Mouse (Mus musculus): ENCODE measurements around the gene Dop1a.
"Not testable (repeated sequence)": the region's sequence is repeated elsewhere in the genome, so short reads cannot be mapped to it uniquely, and the experiment has no call there.

The Dop1a gene

DNA sequence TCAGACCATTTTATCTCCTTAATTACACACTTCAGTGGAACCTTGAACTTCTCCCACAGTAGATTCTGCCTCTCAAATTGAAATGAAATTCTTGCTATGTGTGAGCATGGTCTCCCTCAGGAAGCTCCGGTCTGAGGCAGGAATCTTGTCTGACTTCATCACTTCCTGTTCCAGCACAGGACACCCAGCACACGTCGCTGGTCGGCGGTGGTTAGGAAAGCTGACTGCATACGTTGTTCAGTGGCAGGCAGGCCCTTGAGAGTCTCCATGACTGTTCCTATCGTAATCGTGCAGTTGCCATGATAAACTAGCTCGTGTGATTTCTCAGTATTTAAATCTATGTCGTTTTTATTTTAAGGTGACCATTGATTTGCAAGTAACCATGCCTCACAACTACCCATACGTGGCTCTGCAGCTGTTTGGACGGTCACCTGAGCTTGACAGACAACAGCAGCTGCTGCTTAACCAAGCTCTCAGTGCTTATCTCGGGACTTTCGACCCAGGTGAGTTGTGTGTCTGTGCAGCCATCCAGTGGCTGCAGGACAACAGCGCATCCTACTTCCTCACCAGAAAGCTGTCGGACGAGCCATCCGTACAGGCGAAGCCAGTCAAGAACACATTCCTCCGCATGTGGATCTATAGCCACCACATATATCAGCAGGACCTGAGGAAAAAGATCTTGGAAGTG lies 106.8 kb downstream of the Dop1a start:
- DNase-seq (ENCODE audit: inconsistent age in 2 of 2, low spot score in 1 of 2), result peak in 1 of 2 experiments; percentile 74

DNA sequence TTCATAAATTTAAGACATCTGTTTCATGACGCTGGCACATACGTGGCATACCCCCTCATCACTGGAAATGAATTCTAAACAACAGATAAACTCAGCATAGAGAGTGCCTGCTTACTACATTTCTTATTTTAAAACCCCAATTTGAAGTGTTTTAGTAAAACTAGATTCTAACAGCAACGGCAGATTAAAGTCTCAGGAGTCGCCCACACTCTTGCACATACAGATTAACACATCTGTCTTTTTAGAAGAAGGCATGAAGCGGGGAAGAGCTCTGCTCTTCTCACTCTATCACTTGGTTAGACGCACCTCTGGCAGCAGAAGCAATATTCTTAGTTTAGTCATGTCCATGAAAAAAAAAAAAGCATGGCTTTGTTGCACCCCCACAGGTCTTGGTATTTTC lies 108.2 kb downstream of the Dop1a start:
- no peak for DNase-seq (ENCODE audit: inconsistent age in 2 of 2, low spot score in 1 of 2)

DNA sequence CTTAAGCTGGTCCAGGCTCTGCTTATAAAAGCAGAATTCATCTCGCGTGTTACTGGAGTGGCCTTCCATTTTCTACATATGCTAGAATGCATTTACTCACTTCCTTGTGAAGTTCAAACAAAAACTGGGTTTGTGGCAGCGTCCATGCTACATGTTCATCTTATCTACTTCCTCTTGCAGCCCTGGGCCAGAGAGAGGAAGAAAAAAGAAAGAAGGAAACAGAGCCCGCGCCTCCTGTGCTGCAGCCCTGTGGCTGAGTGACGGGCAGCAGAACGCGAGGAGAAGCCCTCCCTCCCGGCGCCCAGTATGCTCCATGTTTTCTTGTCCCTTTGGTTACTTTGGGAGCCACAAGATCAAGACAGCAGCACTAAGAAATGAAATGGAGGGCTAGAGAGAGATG lies 112.7 kb downstream of the Dop1a start:
- DNase-seq (ENCODE audit: inconsistent age in 2 of 2, low spot score in 1 of 2), result no peak

- DNase-seq (ENCODE audit: inconsistent age in 2 of 2, low spot score in 1 of 2), result peak; percentile 75 to 94
Observed at GRCm38 (mm10) chr9:86583740-86584139, 116.8 kb downstream of the Dop1a start.

DNA sequence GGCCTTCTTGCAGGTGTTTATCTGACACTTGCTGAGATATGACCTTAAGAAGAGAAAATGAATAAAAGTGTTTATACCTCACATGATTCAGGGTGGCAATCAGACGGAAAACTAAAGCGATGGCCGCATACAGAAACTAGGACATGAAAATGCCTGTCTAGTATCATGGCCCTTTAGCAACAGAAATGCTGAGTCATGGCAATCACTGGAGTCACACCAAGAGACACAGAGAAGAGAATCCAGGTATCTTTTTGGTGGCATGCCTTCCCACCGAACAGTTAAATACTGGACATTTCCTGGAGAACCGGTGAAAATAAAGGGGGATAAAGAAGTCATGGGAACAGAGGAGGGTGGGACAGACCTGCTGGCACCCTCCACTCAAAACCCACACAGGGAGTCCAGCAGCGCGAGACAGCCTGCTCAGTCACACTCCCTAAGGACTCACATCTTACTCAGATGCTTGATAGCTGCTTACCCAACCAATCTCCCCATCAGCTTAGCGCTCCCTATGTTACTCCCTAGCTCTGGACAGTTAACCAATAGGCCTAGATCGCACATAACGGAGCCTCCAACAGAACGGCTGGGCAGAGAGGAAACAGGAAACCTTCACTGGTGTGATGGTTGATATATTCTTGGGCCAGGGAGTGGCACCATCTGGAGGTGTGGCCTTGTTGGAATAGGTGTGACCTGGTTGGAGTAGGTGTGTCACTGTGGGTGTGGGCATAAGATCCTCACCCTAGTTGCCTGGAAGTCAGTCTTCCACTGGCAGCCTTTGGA lies 120.3 kb downstream of the Dop1a start:
- no peak for DNase-seq (ENCODE audit: inconsistent age in 2 of 2, low spot score in 1 of 2)

GRCm38 (mm10) chr9:86592676-86593668 lies 126.0 kb downstream of the Dop1a start:
- DNase-seq (ENCODE audit: inconsistent age in 2 of 2, low spot score in 1 of 2), result peak in 1 of 2 experiments; percentile 71

GRCm38 (mm10) chr9:86594357-86594767 lies 127.4 kb downstream of the Dop1a start:
- not testable (repeated sequence) for DNase-seq (ENCODE audit: inconsistent age in 2 of 2, low spot score in 1 of 2)

GRCm38 (mm10) chr9:86596983-86597382 lies 130.0 kb downstream of the Dop1a start:
- DNase-seq (ENCODE audit: inconsistent age in 2 of 2, low spot score in 1 of 2), result not testable (repeated sequence)

DNA sequence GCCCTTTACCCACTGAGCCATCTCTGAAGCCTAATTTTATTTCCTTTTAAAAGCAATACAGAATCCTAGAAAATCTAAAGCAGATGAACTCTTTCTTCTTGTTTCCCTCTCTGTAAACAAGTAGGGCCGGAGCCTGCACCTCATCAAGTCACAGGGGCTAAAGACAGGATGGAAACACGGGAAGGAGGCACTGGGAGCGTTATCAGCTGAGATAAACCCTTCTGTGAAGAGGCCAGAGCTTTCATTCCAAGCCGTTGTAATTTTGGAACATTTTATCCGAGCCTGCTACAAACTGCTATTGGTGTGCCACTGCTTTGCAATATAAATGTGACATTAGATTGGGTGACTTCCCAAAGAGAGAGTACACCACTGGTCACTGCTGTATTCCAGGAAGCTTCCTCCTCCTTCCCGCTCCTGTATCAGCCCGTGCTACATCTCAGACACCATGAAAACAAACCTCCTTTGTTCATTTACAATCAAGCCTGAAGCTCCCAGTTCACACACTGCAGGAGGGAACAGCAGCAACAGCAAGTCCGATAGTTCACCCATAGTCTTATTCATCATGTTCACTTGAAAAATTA lies 132.9 kb downstream of the Dop1a start:
- no peak for DNase-seq (ENCODE audit: inconsistent age in 2 of 2, low spot score in 1 of 2)

Data from adrenal gland, adult (tissue).